Mouse (Mus musculus) midbrain, embryonic 12.5 days (tissue): ENCODE measurements at regions not wholly inside any gene's neighbourhood (a gene's known extent, or its start where the extent isn't known, plus 50 kb on each side); places are given as distances from the start of the nearest gene placed in this dataset.
A peak's percentile ranks its signal among the peaks of the same experiment; 100 is the strongest.

ENCODE experiments used
- ATAC-seq: fragments of 200-750 bp; cut with Nextera tagmentation; 2 replicates; pipeline ENCODE4 v1.8.0; 2017; ENCODE audit warnings: low read depth, moderate TSS enrichment, moderate library complexity; ENCODE audit not compliant: low FRiP score
- H3K27ac ChIP-seq: fragments of 300-500 bp; sonication (generic); replicated peaks from 2 replicates; pipeline ENCODE4 v1.5.1; 2016; ENCODE audit warnings: mild to moderate bottlenecking
- H3K27me3 ChIP-seq: fragments of 300-500 bp; sonication (generic); 2 replicates; pipeline ENCODE4 v1.6.1; 2016; ENCODE audit warnings: mild to moderate bottlenecking
- H3K36me3 ChIP-seq: fragments of 300-500 bp; sonication (generic); 2 replicates; pipeline ENCODE4 v1.6.1; 2016
- H3K4me1 ChIP-seq: fragments of 300-500 bp; sonication (generic); 2 replicates; pipeline ENCODE4 v1.6.1; 2016
- H3K4me2 ChIP-seq: fragments of 300-500 bp; sonication (generic); replicated peaks from 2 replicates; pipeline ENCODE4 v1.6.1; 2016; ENCODE audit warnings: mild to moderate bottlenecking, moderate library complexity
- H3K4me3 ChIP-seq: fragments of 300-500 bp; sonication (generic); 2 replicates; pipeline ENCODE4 v1.5.1; 2016; ENCODE audit warnings: mild to moderate bottlenecking
- H3K9ac ChIP-seq: fragments of 300-500 bp; sonication (generic); replicated peaks from 2 replicates; pipeline ENCODE4 v1.6.1; 2016; ENCODE audit warnings: mild to moderate bottlenecking, moderate library complexity
- H3K9me3 ChIP-seq: fragments of 300-500 bp; sonication (generic); 2 replicates; pipeline ENCODE4 v1.6.1; 2016; ENCODE audit warnings: mild to moderate bottlenecking
- WGBS: fragments of 180-500 bp; shearing (Covaris S2); methylation state at CpG from one replicate; pipeline ENCODE4 v1.1.7; 2016; 5-methylcytosine and 5-hydroxymethylcytosine counted together

DNA sequence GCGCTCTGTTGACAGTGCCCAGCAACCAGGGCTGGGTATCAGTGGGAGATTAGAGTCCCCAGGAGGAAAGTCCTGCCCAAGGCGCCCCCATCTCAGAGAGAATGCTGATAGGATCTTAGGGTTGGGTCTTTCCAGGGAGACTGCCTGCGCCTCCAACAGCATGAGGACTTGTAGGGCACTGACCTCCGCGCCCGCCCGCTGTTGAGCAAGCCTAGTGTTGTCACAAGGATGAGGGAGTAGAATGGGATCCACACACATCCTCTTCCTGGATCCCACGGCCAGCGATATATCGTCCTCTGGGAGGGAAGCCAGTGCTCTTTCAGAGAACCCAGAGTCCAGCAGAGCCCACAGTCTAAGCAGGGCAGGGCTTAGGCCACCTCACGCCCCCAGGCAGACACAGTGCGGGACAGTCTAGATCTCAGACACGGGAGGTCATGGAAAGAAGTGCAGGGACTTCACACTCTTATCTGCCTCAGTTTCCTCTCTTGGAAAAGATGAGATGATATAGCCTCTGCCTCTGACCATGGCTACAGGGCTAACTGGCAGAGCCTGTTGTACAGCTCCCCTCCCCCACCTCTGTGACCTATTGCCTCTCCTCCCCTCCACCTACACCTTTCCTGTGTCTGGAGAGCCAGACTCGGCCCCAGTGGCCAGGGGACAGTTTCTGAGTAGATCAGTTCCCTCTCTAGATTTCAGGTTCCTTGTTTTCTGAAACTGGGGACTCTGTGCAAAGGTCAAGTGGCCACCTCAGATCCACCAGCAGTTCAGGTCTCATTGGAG lies 52.0 kb upstream of the Dusp5 start:
- Histone ChIP-seq H3K4me3 (no peak overlapping the region), H3K4me1 (no peaks in the 10 kb centered on the region), H3K9me3 (no peaks in the 10 kb centered on the region), H3K27ac (no peak overlapping the region), H3K9ac (no peak overlapping the region), H3K27me3 (no peaks in the 10 kb centered on the region), H3K4me2 (no peak overlapping the region), H3K36me3 (no peaks in the 10 kb centered on the region)
- 79% methylated on average over 14 of the region's 14 CpGs for WGBS
- ATAC-seq = no peak

DNA sequence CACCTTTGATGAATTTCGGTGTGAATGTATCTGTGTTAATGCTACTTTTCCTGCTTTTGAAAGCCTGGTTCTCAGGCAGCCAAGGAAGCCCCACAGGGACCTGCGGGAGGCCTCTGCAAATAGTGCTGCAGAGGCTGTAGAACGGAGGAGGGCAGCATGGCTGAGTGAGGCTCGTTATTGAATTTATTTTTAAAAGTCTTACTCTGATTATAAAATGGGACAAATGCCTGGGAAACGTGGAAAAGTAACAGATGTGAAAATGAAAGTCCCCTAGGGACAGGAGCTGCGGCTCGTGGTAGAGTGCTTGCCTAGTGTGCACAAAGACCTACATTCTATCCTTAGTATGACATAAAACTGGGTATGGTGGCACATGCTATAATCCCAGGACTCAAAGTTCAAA lies 59.7 kb upstream of the Dusp5 start:
- Histone ChIP-seq H3K4me3 (no peak overlapping the region), H3K27me3 (no peaks in the 10 kb centered on the region), H3K27ac (no peak overlapping the region), H3K9ac (no peak overlapping the region), H3K4me1 (no peaks in the 10 kb centered on the region), H3K4me2 (no peak overlapping the region), H3K36me3 (no peaks in the 10 kb centered on the region), H3K9me3 (no peaks in the 10 kb centered on the region)
- ATAC-seq = no peak
- WGBS = 64% methylated on average over 7 of the region's 7 CpGs

DNA sequence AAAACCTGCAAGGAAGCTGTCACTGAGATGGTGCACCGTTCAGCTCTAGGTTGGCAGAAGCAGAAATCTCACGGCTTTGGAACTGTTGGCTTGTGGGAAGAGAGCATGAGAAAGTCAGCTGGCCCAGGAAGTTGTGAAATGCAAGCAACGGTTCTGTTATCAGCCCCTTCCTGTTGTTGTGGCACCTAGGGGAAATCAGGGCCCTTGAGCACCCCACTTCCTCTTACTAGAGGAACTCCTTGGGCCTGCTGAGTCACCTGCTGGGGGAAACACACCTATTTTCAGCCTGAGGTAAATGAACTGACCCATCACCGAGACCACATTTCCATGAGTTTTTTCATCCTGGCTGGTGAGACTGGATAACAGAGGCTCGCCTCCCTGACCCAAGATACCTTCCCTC lies 64.2 kb upstream of the Dusp5 start:
- Histone ChIP-seq H3K27ac (no peak overlapping the region), H3K9ac (no peak overlapping the region), H3K27me3 (peaks cover 12% of the 10 kb centered on the region; the same call in 1 of the 2 replicates), H3K36me3 (no peaks in the 10 kb centered on the region), H3K4me2 (no peak overlapping the region), H3K9me3 (no peaks in the 10 kb centered on the region), H3K4me1 (peaks cover 13% of the 10 kb centered on the region), H3K4me3 (no peak overlapping the region)
- WGBS = 86% methylated on average over 5 of the region's 5 CpGs
- no peak for ATAC-seq

DNA sequence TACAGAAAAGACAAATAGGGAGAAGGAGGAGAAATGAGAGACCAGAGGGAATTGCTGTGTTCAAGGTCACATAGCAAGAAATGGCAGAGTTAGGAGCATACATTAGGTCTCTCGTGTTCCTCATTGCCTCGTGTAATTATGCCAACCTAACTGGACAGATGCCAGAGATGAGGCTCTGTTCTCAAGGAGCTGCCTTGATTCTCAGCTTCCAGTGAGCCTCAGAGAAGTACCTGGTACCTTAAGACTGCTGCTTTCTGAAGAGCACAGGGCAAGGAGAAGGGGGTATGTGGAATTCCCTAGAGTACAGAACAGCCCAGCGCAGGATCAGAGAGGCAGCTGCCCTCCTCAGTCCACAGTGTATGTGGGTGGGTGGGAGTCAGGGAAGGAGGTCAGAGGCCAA lies 64.8 kb upstream of the Dusp5 start:
- H3K27me3 ChIP-seq = peaks cover 15% of the 10 kb centered on the region
- no peaks in the 10 kb centered on the region for H3K9me3 ChIP-seq
- H3K36me3 ChIP-seq = no peaks in the 10 kb centered on the region
- no peak overlapping the region for H3K4me3 ChIP-seq
- no peak overlapping the region for H3K27ac ChIP-seq
- H3K4me2 ChIP-seq = no peak overlapping the region
- peaks cover 18% of the 10 kb centered on the region for H3K4me1 ChIP-seq
- H3K9ac ChIP-seq = no peak overlapping the region
- no peak for ATAC-seq
- 85% methylated on average over 3 of the region's 3 CpGs for WGBS

DNA sequence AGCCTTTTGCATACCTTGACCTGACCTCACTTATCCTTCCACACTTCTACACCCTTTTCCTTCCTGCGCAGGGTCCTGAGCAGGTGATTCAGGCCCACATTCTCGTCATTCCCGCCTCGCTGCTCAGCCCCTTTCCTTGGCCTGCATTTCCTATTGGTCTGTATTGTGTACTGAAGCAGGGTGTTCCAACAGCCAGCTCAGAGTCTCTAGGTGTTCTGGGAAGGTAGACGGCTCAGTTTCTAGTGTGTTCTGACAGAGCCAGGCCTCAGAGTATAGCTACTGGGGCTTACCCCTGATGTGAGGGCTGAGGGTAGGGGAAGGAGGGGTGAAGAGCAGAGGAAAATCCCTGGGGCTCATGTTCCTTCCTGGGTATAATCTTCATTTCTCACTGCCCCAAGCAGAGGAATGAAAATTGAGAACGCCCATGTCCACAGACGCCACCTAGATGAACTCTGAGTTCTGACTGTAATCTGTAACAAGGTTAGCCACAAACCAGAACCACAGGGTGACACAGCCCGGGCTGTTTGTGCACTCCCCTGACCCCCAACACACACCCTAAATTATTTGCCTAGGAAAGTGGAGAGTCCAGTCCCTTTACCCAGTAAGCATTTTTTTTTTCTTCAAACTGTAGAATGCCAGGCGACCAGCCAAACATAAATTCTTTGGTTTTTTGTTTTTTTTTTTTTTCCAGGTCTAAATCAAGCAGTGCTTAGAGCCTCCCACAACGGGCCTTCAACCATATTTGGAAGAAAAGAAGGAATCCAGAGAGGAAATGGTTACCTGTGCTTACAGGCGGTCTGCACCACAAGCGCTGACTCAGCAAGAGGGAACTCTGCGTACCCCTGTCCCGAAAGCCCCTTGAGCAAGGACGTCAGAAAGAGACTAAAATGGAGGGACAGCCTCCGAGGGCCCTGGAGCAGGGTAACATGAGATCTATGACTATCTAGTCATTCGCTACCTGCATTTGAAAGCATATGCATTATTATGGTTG lies 67.6 kb upstream of the Dusp5 start:
- 65% methylated on average over 17 of the region's 17 CpGs for WGBS
- no peaks in the 10 kb centered on the region for H3K36me3 ChIP-seq
- H3K27me3 ChIP-seq = peaks cover 26% of the 10 kb centered on the region
- no peaks in the 10 kb centered on the region for H3K9me3 ChIP-seq
- no peak overlapping the region for H3K9ac ChIP-seq
- peak overlapping the region; percentile 45 for H3K4me2 ChIP-seq
- H3K4me3 ChIP-seq = no peak overlapping the region
- H3K4me1 ChIP-seq = peaks cover 22% of the 10 kb centered on the region
- H3K27ac ChIP-seq = no peak overlapping the region
- ATAC-seq = no peak

DNA sequence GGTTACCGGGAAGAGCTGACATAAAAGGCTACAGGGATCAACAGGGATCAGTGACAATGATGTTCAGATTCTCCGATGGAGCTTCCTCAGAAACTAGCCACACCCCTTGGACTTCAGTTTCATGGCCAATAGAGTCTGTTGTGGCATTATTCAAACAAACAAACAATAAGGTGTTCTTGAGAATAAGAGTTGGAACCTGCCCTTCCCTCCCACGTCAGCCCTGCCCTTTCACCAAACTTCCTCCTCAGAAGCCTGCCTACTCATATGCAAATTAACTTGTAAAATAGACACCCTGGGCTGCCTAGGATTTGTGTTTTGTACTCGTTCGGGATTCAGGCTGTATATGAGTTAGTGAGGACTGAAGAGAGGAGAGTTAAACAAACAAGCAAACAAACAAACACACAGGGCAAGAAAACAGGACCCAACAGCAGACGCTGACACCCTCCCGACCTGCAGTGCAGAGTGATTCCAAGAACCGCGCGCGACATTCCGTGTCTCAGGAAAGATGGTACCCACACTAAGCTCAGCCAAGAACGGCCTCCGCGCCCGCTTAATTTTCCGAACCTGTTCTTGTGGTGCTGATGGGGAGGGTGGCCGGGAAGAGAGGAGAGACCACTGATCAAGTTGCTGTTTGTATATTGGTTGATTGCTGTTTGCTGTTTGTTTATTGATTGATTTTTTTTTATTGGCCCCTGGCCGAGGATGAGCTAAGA lies 68.4 kb upstream of the Dusp5 start:
- Histone ChIP-seq H3K4me3 (peak overlapping the region; percentile 5; the same call in 1 of the 2 replicates), H3K9me3 (no peaks in the 10 kb centered on the region), H3K9ac (no peak overlapping the region), H3K27me3 (peaks cover 26% of the 10 kb centered on the region), H3K27ac (no peak overlapping the region), H3K4me2 (peak overlapping the region; percentile 45), H3K36me3 (no peaks in the 10 kb centered on the region), H3K4me1 (peaks cover 22% of the 10 kb centered on the region)
- 6% methylated on average over 19 of the region's 19 CpGs for WGBS
- ATAC-seq = no peak

DNA sequence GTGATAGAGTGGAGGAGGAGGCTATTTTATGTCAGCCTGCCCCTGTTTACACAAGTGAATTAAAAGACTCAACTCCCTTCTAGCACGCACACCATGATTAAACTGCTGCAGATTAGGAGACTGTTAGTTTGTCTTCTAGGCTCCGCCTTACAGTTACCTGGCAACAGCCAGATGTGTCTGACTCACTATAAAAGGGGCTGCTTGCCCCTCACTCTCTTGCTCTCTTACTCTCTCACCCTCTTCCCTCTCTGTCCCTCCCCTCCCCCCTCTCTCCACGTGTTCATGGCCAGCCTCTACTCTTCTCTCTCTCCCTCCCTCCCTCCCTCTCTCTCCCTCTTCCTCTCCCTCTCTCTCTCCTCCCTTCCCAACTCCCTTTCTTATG lies 69.0 kb upstream of the Smndc1 start:
- no peak overlapping the region for H3K27ac ChIP-seq
- H3K27me3 ChIP-seq = peaks cover 26% of the 10 kb centered on the region
- H3K4me2 ChIP-seq = no peak overlapping the region
- ATAC-seq = peak; percentile 61
- H3K4me1 ChIP-seq = peaks cover 22% of the 10 kb centered on the region
- H3K9me3 ChIP-seq = no peaks in the 10 kb centered on the region
- 5% methylated on average over 3 of the region's 3 CpGs for WGBS
- H3K36me3 ChIP-seq = no peaks in the 10 kb centered on the region
- no peak overlapping the region for H3K9ac ChIP-seq
- no peak overlapping the region for H3K4me3 ChIP-seq

DNA sequence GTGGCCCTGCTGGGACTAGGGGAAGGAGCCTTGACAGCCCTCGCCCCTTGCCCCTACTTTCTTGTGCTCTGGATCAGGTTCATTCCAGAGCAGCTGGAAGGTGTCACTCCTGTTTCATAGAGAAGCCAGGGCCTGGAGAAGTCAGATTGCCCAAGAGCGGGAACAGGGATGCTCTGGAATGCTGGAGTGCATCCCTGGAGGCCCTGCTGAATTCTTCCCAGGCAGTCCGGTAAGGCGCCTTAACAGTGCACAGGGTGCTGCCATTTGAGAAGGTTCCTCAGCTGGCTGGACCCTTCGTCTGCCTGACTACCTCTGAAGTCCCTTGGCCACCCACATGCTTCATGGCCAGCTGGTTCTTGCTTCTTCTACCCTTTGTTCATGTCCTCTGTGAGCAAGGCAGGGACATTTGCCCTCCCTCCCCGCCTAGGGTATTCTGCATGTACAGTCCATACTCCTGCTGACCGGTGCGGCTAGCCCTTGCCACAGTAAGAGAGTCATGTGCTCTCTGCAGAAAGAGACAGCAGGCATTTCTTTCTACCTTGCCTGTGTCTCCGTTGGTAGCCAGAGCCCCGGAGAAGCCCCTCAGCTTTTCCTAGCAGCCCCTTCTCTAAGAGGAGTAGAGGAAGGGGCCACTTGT lies 68.5 kb upstream of the Smndc1 start:
- Histone ChIP-seq H3K27ac (no peak overlapping the region; the same call in 1 of the 2 replicates), H3K4me2 (no peak overlapping the region), H3K9me3 (no peaks in the 10 kb centered on the region), H3K4me1 (peaks cover 26% of the 10 kb centered on the region), H3K27me3 (peaks cover 26% of the 10 kb centered on the region), H3K4me3 (no peak overlapping the region), H3K36me3 (no peaks in the 10 kb centered on the region), H3K9ac (no peak overlapping the region)
- 32% methylated on average over 10 of the region's 10 CpGs for WGBS
- ATAC-seq = no peak

DNA sequence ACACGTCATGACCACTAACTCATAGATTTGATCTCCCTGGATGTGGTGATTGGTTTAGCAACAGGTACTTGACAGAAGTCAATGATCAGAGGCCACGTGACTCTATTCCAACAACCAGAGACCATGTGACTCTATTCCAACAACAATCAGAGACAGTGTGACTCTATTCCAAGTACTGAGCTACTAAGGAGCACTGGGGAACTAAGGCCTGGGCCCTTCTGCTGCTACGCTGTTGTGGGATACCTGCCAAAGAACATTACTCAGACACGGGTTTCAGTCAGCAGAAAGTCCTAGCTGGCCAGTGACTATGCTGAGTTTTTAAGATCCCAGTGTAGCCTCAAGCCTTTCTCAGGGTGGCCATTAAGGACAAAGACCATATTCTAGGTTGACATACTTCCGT lies 66.3 kb upstream of the Smndc1 start:
- no peak overlapping the region for H3K4me2 ChIP-seq
- no peaks in the 10 kb centered on the region for H3K36me3 ChIP-seq
- H3K27me3 ChIP-seq = peaks cover 22% of the 10 kb centered on the region
- no peak overlapping the region for H3K9ac ChIP-seq
- no peak overlapping the region for H3K27ac ChIP-seq
- WGBS = 89% methylated on average over 5 of the region's 5 CpGs
- no peak for ATAC-seq
- no peak overlapping the region for H3K4me3 ChIP-seq
- peaks cover 29% of the 10 kb centered on the region for H3K4me1 ChIP-seq
- no peaks in the 10 kb centered on the region for H3K9me3 ChIP-seq

DNA sequence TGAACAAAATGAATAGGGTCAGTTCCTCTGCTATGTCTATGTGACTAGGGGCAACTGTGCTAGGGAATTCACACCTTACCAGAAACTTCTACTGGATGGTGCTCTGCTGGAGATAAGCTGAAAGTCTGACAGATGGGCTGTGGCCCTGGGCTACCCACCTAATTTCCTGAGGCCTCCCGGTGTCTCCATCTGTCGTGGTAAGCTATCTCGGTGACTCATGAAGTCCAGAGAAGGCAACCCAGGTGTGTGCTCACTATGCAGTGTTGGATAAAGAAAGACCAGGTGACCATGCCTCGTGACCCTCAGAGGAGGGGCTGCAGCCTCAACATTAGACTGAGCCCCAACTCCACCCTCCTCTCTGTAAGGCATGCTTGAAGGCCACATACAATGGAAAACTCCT lies 64.2 kb upstream of the Smndc1 start:
- H3K4me2 ChIP-seq = no peak overlapping the region
- 92% methylated on average over 4 of the region's 4 CpGs for WGBS
- ATAC-seq = no peak
- no peak overlapping the region for H3K4me3 ChIP-seq
- no peaks in the 10 kb centered on the region for H3K9me3 ChIP-seq
- no peaks in the 10 kb centered on the region for H3K36me3 ChIP-seq
- H3K27me3 ChIP-seq = peaks cover 14% of the 10 kb centered on the region; the same call in 1 of the 2 replicates
- peaks cover 16% of the 10 kb centered on the region for H3K4me1 ChIP-seq
- no peak overlapping the region for H3K27ac ChIP-seq
- H3K9ac ChIP-seq = no peak overlapping the region

DNA sequence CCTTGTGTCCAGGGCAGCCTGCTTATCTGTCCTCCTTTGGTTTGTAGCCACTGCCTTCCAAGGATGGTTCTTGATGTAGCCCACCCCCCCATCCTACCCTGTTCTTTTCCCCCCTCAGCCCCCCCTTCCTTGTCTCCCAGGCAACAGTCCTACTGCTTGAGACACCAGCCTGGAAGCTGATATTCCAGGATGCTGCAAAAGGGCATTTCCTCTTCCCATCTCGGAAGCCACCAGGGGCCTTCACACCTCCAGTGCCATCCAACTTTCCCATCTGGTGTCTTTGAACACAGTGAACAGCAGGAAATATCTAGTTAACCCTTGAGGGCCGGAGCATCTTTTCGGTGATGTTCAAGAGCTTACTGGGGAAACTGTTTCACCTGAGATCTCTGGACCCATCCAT lies 63.7 kb upstream of the Smndc1 start:
- WGBS = 80% methylated on average over 3 of the region's 3 CpGs
- Histone ChIP-seq H3K4me2 (no peak overlapping the region), H3K9ac (no peak overlapping the region), H3K4me3 (no peak overlapping the region), H3K4me1 (peaks cover 10% of the 10 kb centered on the region), H3K36me3 (no peaks in the 10 kb centered on the region), H3K27me3 (peaks cover 10% of the 10 kb centered on the region; the same call in 1 of the 2 replicates), H3K27ac (no peak overlapping the region), H3K9me3 (no peaks in the 10 kb centered on the region)
- ATAC-seq = no peak
